Mouse (Mus musculus): ENCODE measurements around the gene Cacnb1. TPM values are rescaled to one million over a fixed set of nuclear protein-coding genes. Genes with fewer than 3 reads are reported as not detected.

Cacnb1 gene
- polyA plus RNA-seq, 1 experiment from 2014 or later: 15.2 TPM

DNA sequence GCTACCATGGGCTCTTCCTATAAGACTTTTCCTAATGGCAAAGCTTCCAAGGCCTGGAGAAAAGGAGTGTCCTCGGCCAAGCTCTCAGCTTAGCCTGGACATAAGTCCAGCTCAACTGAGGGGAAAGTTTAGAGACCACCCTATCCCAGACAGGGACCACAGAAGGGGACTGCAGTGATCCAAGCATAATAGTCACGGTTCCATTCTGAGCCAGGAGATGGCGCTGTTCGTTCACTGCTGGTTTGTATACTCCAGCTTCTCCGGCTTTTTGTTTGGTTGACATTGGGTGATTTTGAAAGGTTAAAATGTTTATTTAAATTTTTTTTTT is 8.6 kb upstream of the Cacnb1 start:
- ATAC-seq (ENCODE audit: insufficient read depth, low FRiP score, low TSS enrichment): no peak

DNA sequence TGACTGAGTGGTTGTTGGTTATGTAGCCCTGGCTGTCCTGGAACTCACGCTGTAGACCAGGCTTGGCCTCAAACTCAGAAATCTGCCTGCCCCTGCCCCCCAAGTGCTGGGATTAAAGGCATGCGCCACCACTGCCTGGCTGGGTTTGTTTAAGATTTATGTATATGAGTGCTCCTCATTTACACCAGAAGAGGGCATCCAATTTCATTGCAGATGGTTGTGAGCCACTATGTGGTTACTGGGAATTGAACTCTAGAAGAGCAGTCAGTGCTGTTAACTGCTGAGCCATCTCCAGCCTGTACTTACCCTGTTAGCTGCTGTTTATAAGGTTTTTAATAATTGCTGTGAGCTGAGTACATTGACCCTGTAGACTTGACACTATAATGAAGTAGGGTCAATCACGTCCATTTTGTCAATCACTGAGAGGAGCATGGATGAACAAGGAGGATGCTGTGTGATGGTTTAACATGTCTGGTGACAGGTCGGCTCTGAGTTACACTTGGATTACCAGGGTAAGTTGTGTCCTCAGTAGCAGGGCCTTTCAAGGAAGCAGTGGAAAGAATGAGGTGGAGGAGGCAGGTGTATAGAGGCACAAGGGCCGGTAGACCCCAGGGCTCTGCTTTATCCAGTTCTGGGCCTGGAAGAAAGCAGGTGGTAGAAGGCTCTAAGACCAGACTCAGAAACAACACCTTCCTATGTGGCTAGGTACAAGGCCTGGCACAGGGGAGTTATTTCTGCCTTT is 8.0 kb upstream of the Cacnb1 start:
- ATAC-seq (ENCODE audit: insufficient read depth, low FRiP score, low TSS enrichment): no peak
- peaks cover 15% of the 10 kb centered on the region for H3K36me3 ChIP-seq (ENCODE audit: control insufficient read depth, insufficient read depth, low read length)
- H3K27ac ChIP-seq (ENCODE audit: low read depth, low read length): no peak overlapping the region
- H3K4me1 ChIP-seq (ENCODE audit: control insufficient read depth, insufficient read depth, low read length): peaks cover 14% of the 10 kb centered on the region
- H3K4me2 ChIP-seq (ENCODE audit: low read depth): no peak overlapping the region
- H3K9me3 ChIP-seq (ENCODE audit: control insufficient read depth, low read length): no peaks in the 10 kb centered on the region
- H3K9ac ChIP-seq (ENCODE audit: low read length): no peak overlapping the region
- H3K27me3 ChIP-seq (ENCODE audit: control insufficient read depth, insufficient read depth, low read length): peaks cover 2% of the 10 kb centered on the region; the same call in 1 of the 2 replicates
- 55% methylated on average over 5 of the region's 5 CpGs for WGBS
- DNase-seq (ENCODE audit: low spot score): no peak
- no peak overlapping the region for H3K4me3 ChIP-seq (ENCODE audit: low read depth, low read length)

More for the DNA sequence above, 8.6 kb upstream of the Cacnb1 start:
- H3K9ac ChIP-seq (ENCODE audit: low read length): no peak overlapping the region
- H3K27me3 ChIP-seq (ENCODE audit: control insufficient read depth, insufficient read depth, low read length): peaks cover 2% of the 10 kb centered on the region; the same call in 1 of the 2 replicates
- no peak overlapping the region for H3K4me2 ChIP-seq (ENCODE audit: low read depth)
- DNase-seq (ENCODE audit: low spot score): peak; percentile 85
- H3K9me3 ChIP-seq (ENCODE audit: control insufficient read depth, low read length): no peaks in the 10 kb centered on the region
- WGBS: 7% methylated on average over 5 of the region's 5 CpGs
- no peak overlapping the region for H3K27ac ChIP-seq (ENCODE audit: low read depth, low read length)
- peaks cover 15% of the 10 kb centered on the region for H3K36me3 ChIP-seq (ENCODE audit: control insufficient read depth, insufficient read depth, low read length)
- H3K4me1 ChIP-seq (ENCODE audit: control insufficient read depth, insufficient read depth, low read length): peaks cover 15% of the 10 kb centered on the region
- H3K4me3 ChIP-seq (ENCODE audit: low read depth, low read length): no peak overlapping the region

DNA sequence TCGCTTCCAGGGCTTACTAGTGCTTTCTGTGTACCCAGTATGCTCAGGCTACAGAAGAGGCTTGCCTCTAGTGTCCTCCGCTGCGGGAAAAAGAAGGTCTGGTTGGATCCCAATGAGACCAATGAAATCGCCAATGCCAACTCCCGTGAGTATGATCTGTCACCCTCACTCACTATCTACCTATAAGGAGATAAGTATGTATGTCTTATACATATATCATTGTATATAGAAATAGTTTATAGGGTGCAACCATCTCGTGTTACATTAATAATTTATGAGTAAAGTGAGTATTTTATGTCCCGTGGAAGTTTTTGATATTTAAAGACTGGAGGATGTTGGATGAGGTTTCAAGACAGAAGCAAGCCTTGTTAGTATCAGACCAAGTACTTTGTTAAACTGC is 5.0 kb upstream of the Cacnb1 start:
- no peak overlapping the region for H3K27ac ChIP-seq (ENCODE audit: low read depth, low read length)
- no peaks in the 10 kb centered on the region for H3K27me3 ChIP-seq (ENCODE audit: control insufficient read depth, insufficient read depth, low read length)
- peak overlapping the region; percentile 99 for H3K9ac ChIP-seq (ENCODE audit: low read length)
- ATAC-seq (ENCODE audit: insufficient read depth, low FRiP score, low TSS enrichment) (no peak), DNase-seq (ENCODE audit: low spot score) (no peak)
- H3K9me3 ChIP-seq (ENCODE audit: control insufficient read depth, low read length): no peaks in the 10 kb centered on the region
- H3K4me2 ChIP-seq (ENCODE audit: low read depth): peak overlapping the region; percentile 91
- peaks cover 11% of the 10 kb centered on the region for H3K4me1 ChIP-seq (ENCODE audit: control insufficient read depth, insufficient read depth, low read length)
- peak overlapping the region; percentile 99 for H3K4me3 ChIP-seq (ENCODE audit: low read depth, low read length)
- H3K36me3 ChIP-seq (ENCODE audit: control insufficient read depth, insufficient read depth, low read length): peaks cover 15% of the 10 kb centered on the region
- WGBS: 20% methylated on average over 7 of the region's 7 CpGs

DNA sequence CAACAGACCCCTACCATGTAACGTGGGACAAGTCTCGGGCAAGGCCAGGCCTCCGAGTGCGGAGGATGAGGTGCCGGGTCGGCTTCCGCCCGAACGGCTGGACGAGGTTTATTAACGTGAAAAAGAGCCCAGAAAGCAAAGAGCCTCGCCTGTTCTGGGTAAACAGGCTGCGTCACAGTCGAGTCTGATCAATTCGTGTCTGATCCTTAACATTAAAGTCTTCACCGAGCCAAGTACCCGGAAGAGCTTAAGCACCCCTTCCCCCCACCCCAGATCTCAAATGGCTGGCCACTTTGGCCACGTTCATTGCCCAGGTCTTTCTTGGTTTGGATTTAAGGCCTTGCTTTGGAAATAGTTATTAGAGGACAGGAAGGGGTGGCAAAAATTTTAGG is 4.5 kb upstream of the Cacnb1 start:
- peaks cover 11% of the 10 kb centered on the region for H3K4me1 ChIP-seq (ENCODE audit: control insufficient read depth, insufficient read depth, low read length)
- peak overlapping the region; percentile 99 for H3K9ac ChIP-seq (ENCODE audit: low read length)
- peak overlapping the region; percentile 99 for H3K4me3 ChIP-seq (ENCODE audit: low read depth, low read length)
- H3K4me2 ChIP-seq (ENCODE audit: low read depth): peak overlapping the region; percentile 91
- no peaks in the 10 kb centered on the region for H3K9me3 ChIP-seq (ENCODE audit: control insufficient read depth, low read length)
- DNase-seq (ENCODE audit: low spot score) (no peak), ATAC-seq (ENCODE audit: insufficient read depth, low FRiP score, low TSS enrichment) (no peak)
- peak overlapping the region; percentile 80 for H3K27ac ChIP-seq (ENCODE audit: low read depth, low read length)
- WGBS: under 1% methylated on average over 18 of the region's 18 CpGs
- no peaks in the 10 kb centered on the region for H3K27me3 ChIP-seq (ENCODE audit: control insufficient read depth, insufficient read depth, low read length)
- peaks cover 15% of the 10 kb centered on the region for H3K36me3 ChIP-seq (ENCODE audit: control insufficient read depth, insufficient read depth, low read length)

DNA sequence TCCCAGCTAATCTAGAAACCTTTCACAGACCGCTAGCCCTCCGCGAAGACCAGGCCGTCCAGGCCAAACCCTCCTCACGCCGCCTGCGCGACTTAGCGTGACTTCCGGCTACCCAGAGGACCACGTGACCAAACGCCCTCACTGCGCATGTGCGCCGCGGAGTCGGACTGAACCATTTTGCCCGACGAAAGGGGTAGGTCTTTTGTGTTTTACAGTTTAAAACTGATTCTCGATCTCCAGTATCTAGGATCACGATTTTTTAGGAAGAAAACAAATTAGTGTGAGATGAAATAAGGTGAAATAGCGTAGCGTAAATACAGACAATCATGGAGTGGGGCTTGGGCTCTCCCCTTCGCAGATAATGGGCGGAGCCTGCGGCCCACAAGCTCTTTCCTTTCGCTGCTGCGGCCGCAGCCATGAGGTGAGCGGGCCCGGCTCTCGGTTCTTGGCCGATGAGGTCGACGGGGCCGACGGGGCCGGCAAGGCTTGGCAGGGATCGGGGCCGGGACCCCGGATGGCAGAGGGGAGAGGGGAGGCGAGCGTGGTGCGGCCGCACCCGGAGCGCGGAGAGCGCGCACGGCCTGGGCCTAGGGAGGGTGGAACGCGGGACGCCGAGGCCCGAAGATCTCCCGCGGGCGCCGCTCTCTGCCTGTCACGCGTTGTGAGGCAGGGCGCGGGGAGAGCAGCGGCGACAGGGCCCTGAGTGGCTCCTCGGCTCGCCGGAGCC is 3.9 kb upstream of the Cacnb1 start, which contains the start of gene Rpl19:
Rpl19 (plus strand) TSS at position 141 of the 727 bp plus-strand sequence.
- Histone ChIP-seq H3K9me3 (ENCODE audit: control insufficient read depth, low read length) (no peaks in the 10 kb centered on the region), H3K4me2 (ENCODE audit: low read depth) (peak within 1 kb of the TSS; percentile 91), H3K36me3 (ENCODE audit: control insufficient read depth, insufficient read depth, low read length) (peaks cover 15% of the 10 kb centered on the region), H3K4me1 (ENCODE audit: control insufficient read depth, insufficient read depth, low read length) (peaks cover 13% of the 10 kb centered on the region), H3K27ac (ENCODE audit: low read depth, low read length) (peak within 1 kb of the TSS; percentile 80), H3K27me3 (ENCODE audit: control insufficient read depth, insufficient read depth, low read length) (no peaks in the 10 kb centered on the region), H3K4me3 (ENCODE audit: low read depth, low read length) (peak within 1 kb of the TSS; percentile 99), H3K9ac (ENCODE audit: low read length) (peak within 1 kb of the TSS; percentile 99)
- DNase-seq (ENCODE audit: low spot score) (peak; percentile 92), ATAC-seq (ENCODE audit: insufficient read depth, low FRiP score, low TSS enrichment) (peak; percentile 48)
- under 1% methylated on average over 69 of the region's 69 CpGs for WGBS

DNA sequence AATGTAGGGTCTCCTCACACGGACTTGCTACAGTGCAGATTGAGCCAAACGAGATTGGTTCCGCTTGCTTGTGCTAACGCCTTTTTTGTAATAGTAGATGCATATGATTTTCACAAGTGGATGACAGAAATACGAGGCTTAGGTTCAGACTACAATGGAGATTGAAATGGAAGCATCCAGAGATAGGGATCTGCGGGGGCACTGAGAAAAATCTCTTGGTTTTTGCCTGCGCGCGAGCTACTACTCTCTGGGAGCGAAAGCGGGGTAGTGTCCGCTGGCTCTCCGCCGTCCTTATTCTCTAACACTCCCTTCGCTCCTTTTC is 3.4 kb upstream of the Cacnb1 start:
- Histone ChIP-seq H3K9ac (ENCODE audit: low read length) (peak overlapping the region; percentile 99), H3K4me1 (ENCODE audit: control insufficient read depth, insufficient read depth, low read length) (peaks cover 17% of the 10 kb centered on the region), H3K36me3 (ENCODE audit: control insufficient read depth, insufficient read depth, low read length) (peaks cover 15% of the 10 kb centered on the region), H3K4me3 (ENCODE audit: low read depth, low read length) (peak overlapping the region; percentile 99), H3K4me2 (ENCODE audit: low read depth) (peak overlapping the region; percentile 91), H3K27ac (ENCODE audit: low read depth, low read length) (peak overlapping the region; percentile 80), H3K9me3 (ENCODE audit: control insufficient read depth, low read length) (no peaks in the 10 kb centered on the region), H3K27me3 (ENCODE audit: control insufficient read depth, insufficient read depth, low read length) (no peaks in the 10 kb centered on the region)
- DNase-seq (ENCODE audit: low spot score) (no peak), ATAC-seq (ENCODE audit: insufficient read depth, low FRiP score, low TSS enrichment) (no peak)
- 8% methylated on average over 15 of the region's 15 CpGs for WGBS

DNA sequence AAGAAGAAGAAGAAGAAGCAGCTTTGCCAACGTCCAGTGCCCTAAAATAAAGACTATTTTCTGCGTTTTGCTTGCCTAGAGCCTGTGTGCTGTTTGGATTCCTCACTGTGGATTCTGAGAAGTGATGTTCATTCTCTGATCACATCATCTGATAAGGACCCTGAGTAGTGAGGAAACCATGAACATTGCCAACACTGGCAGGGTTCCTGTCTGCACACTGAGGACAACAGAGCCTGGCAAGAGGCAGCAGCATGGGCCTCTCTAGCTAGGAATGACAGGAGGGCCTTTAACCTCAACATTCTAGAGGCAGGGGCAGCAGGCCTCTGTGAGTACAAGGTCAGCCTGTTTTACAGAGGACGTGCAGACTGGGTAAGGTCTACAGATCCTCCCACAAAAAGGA is 1.7 kb upstream of the Cacnb1 start:
- DNase-seq (ENCODE audit: low spot score) (no peak), ATAC-seq (ENCODE audit: insufficient read depth, low FRiP score, low TSS enrichment) (no peak)
- 89% methylated on average over 3 of the region's 3 CpGs for WGBS
- H3K9ac ChIP-seq (ENCODE audit: low read length): no peak overlapping the region
- no peaks in the 10 kb centered on the region for H3K27me3 ChIP-seq (ENCODE audit: control insufficient read depth, insufficient read depth, low read length)
- H3K27ac ChIP-seq (ENCODE audit: low read depth, low read length): no peak overlapping the region
- peaks cover 8% of the 10 kb centered on the region for H3K36me3 ChIP-seq (ENCODE audit: control insufficient read depth, insufficient read depth, low read length)
- no peak overlapping the region for H3K4me2 ChIP-seq (ENCODE audit: low read depth)
- H3K4me1 ChIP-seq (ENCODE audit: control insufficient read depth, insufficient read depth, low read length): peaks cover 26% of the 10 kb centered on the region
- no peak overlapping the region for H3K4me3 ChIP-seq (ENCODE audit: low read depth, low read length)
- H3K9me3 ChIP-seq (ENCODE audit: control insufficient read depth, low read length): no peaks in the 10 kb centered on the region

DNA sequence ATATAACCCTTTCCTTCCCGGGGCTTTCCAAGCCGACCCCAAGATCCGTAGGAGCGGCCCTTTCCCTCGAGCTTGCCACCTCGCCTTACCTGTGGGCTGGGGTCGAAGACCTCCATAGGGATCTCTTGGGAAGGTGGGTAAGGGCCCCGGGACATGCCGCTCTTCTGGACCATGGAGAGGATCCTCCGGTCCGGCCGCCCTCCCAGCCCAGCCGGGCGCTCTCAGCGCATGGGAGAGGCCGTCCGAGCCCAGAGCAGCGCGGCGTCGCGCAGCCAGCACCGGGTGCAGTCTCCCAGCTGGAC is 630 bp downstream of the Cacnb1 start:
- peak overlapping the region; percentile 94 for H3K4me2 ChIP-seq (ENCODE audit: low read depth)
- no peaks in the 10 kb centered on the region for H3K9me3 ChIP-seq (ENCODE audit: control insufficient read depth, low read length)
- H3K27ac ChIP-seq (ENCODE audit: low read depth, low read length): peak overlapping the region; percentile 91
- H3K9ac ChIP-seq (ENCODE audit: low read length): peak overlapping the region; percentile 83
- H3K4me1 ChIP-seq (ENCODE audit: control insufficient read depth, insufficient read depth, low read length): peaks cover 28% of the 10 kb centered on the region
- H3K4me3 ChIP-seq (ENCODE audit: low read depth, low read length): peak overlapping the region; percentile 81
- no peak for DNase-seq (ENCODE audit: low spot score)
- peak; percentile 14; the same call in 1 of the 2 replicates for ATAC-seq (ENCODE audit: insufficient read depth, low FRiP score, low TSS enrichment)
- H3K27me3 ChIP-seq (ENCODE audit: control insufficient read depth, insufficient read depth, low read length): no peaks in the 10 kb centered on the region
- 0% methylated on average over 21 of the region's 23 CpGs for WGBS
- H3K36me3 ChIP-seq (ENCODE audit: control insufficient read depth, insufficient read depth, low read length): 0 out of 2 replicates have a peak, but pooled peaks cover 2% of the 10 kb centered on the region
